Mouse (Mus musculus): ENCODE measurements at regions not wholly inside any gene's neighbourhood (a gene's known extent, or its start where the extent isn't known, plus 50 kb on each side); places are given as distances from the start of the nearest gene placed in this dataset.

GRCm38 (mm10) chr2:132472126-132472525 lies 86.9 kb upstream of the Prokr2 start:
- no peak for DNase-seq (ENCODE audit: low read depth, low spot score)

- no peak for DNase-seq (ENCODE audit: low read depth, low spot score)
Measured at GRCm38 (mm10) chr2:132468957-132469642, 83.9 kb upstream of the Prokr2 start.

- DNase-seq (ENCODE audit: low read depth, low spot score): no peak
Measured at GRCm38 (mm10) chr2:132455029-132455428, 69.8 kb upstream of the Prokr2 start.

- DNase-seq (ENCODE audit: low read depth, low spot score): peak; percentile 78
Measured at GRCm38 (mm10) chr2:132449347-132449746, 64.1 kb upstream of the Prokr2 start.

GRCm38 (mm10) chr2:132447826-132448225 lies 62.6 kb upstream of the Prokr2 start:
- DNase-seq (ENCODE audit: low read depth, low spot score): no peak

- no peak for DNase-seq (ENCODE audit: low read depth, low spot score)
Measured at GRCm38 (mm10) chr2:132446019-132446418, 60.8 kb upstream of the Prokr2 start.

GRCm38 (mm10) chr2:132444442-132445161 lies 59.4 kb upstream of the Prokr2 start:
- DNase-seq (ENCODE audit: low read depth, low spot score): peak; percentile 7

Data from brain, adult 2 months (tissue).